Mouse (Mus musculus) MEL (cell line): Measurements from ENCODE around the gene Macrod2. TPM values are rescaled to one million over a fixed set of nuclear protein-coding genes. Genes with fewer than 3 reads are reported as not detected.

Source experiments
- DNase-seq: peaks from one replicate; pipeline ENCODE4 v3.0.0; 2011; ENCODE audit warnings: low read depth, low spot score
- H3K27ac ChIP-seq: 2 replicates; pipeline ENCODE4 v1.5.1; 2012; ENCODE audit warnings: low read depth, mild to moderate bottlenecking, control low read depth, low read length, moderate library complexity; ENCODE audit not compliant: control insufficient read depth
- H3K27me3 ChIP-seq, 2 experiments: fragments of 150-350 bp in 1 of 2; sonication (generic) in 1 of 2; 2 replicates each; pipeline ENCODE4 v1.6.1; 2012; ENCODE audit warnings: low read length in 2 of 2, mild to moderate bottlenecking in 2 of 2, improper control_type of control experiment in 1 of 2, moderate library complexity in 1 of 2; ENCODE audit not compliant: insufficient read depth in 2 of 2, control insufficient read depth in 1 of 2
- H3K36me3 ChIP-seq, 2 experiments: 2 replicates each; pipeline ENCODE4 v1.6.1; 2012 to 2014; ENCODE audit warnings: low read length in 2 of 2, improper control_type of control experiment in 1 of 2, inconsistent platforms in 1 of 2, mild to moderate bottlenecking in 1 of 2; ENCODE audit not compliant: insufficient read depth in 2 of 2, control insufficient read depth in 1 of 2
- H3K4me1 ChIP-seq, 2 experiments: fragments of 150-350 bp in 1 of 2; sonication (generic) in 1 of 2; 2 replicates each; pipeline ENCODE4 v1.6.1; 2012; ENCODE audit warnings: low read length in 2 of 2, improper control_type of control experiment in 1 of 2, mild to moderate bottlenecking in 1 of 2; ENCODE audit not compliant: insufficient read depth in 2 of 2, control insufficient read depth in 1 of 2
- H3K4me3 ChIP-seq, 2 experiments: fragments of 150-350 bp in 1 of 2; sonication (generic) in 1 of 2; 2 replicates each; pipeline ENCODE4 v1.5.1; 2012; ENCODE audit warnings: low read depth in 2 of 2, low read length in 2 of 2, mild to moderate bottlenecking in 2 of 2, moderate library complexity in 2 of 2, control low read depth in 1 of 2, improper control_type of control experiment in 1 of 2; ENCODE audit not compliant: control insufficient read depth in 1 of 2, insufficient read depth in 1 of 2
- H3K79me2 ChIP-seq: 2 replicates; pipeline ENCODE4 v1.6.1; 2012; ENCODE audit warnings: mild to moderate bottlenecking, low read length, moderate library complexity; ENCODE audit not compliant: control insufficient read depth, poor library complexity, insufficient read depth
- H3K9ac ChIP-seq: 2 replicates; pipeline ENCODE4 v1.6.1; 2012; ENCODE audit warnings: low read depth, mild to moderate bottlenecking, control low read depth, low read length, moderate library complexity; ENCODE audit not compliant: control insufficient read depth, poor library complexity, severe bottlenecking
- H3K9me3 ChIP-seq: fragments of 150-350 bp; sonication (generic); replicated peaks from 2 replicates; pipeline ENCODE4 v1.6.1; 2012; ENCODE audit warnings: mild to moderate bottlenecking, low read length, improper control_type of control experiment, moderate library complexity; ENCODE audit not compliant: insufficient read depth
- CHD1 ChIP-seq: IDR thresholded peaks from 2 replicates; pipeline ENCODE4 v1.6.1; 2012; ENCODE audit warnings: low read depth, mild to moderate bottlenecking, inconsistent platforms, low read length, improper control_type of control experiment
- E2F4 ChIP-seq: IDR thresholded peaks from 2 replicates; pipeline ENCODE4 v1.6.1; 2011; ENCODE audit warnings: low read depth, low read length, improper control_type of control experiment, borderline replicate concordance
- ETS1 ChIP-seq: IDR thresholded peaks from 2 replicates; pipeline ENCODE4 v1.6.1; 2012; ENCODE audit warnings: low read depth, mild to moderate bottlenecking, inconsistent platforms, low read length, improper control_type of control experiment, moderate library complexity
- GATA1 ChIP-seq: IDR thresholded peaks from 2 replicates; pipeline ENCODE4 v1.6.1; 2011; ENCODE audit warnings: low read depth, low read length, improper control_type of control experiment
- HCFC1 ChIP-seq: IDR thresholded peaks from 2 replicates; pipeline ENCODE4 v1.6.1; 2012; ENCODE audit warnings: low read depth, mild to moderate bottlenecking, inconsistent platforms, low read length, improper control_type of control experiment, moderate library complexity
- JUND ChIP-seq: IDR thresholded peaks from 2 replicates; pipeline ENCODE4 v1.6.1; 2011; ENCODE audit warnings: low read depth, mild to moderate bottlenecking, improper control_type of control experiment, low read length
- KAT2A ChIP-seq: conservative IDR thresholded peaks from 2 replicates; pipeline ENCODE4 v1.6.1; 2012; ENCODE audit warnings: low read depth, low read length, improper control_type of control experiment, inconsistent platforms
- MAZ ChIP-seq: IDR thresholded peaks from 2 replicates; pipeline ENCODE4 v1.6.1; 2012; ENCODE audit warnings: low read depth, mild to moderate bottlenecking, inconsistent platforms, low read length, improper control_type of control experiment
- MXI1 ChIP-seq: IDR thresholded peaks from 2 replicates; pipeline ENCODE4 v1.6.1; 2011; ENCODE audit warnings: mild to moderate bottlenecking, low read depth, low read length, improper control_type of control experiment
- NELFE ChIP-seq: IDR thresholded peaks from 2 replicates; pipeline ENCODE4 v1.6.1; 2011; ENCODE audit warnings: low read depth, low read length, improper control_type of control experiment
- NRF1 ChIP-seq: IDR thresholded peaks from 2 replicates; pipeline ENCODE4 v1.6.1; 2014; ENCODE audit warnings: low read depth, mild to moderate bottlenecking, inconsistent platforms, low read length, improper control_type of control experiment, moderate library complexity; ENCODE audit not compliant: poor library complexity, insufficient read depth, severe bottlenecking
- POLR2A ChIP-seq, 2 experiments: IDR thresholded peaks; 2 replicates each; pipeline ENCODE4 v1.6.1; 2011 to 2012; ENCODE audit warnings: low read length in 2 of 2, mild to moderate bottlenecking in 2 of 2, control low read depth in 1 of 2, improper control_type of control experiment in 1 of 2, low read depth in 1 of 2, moderate library complexity in 1 of 2; ENCODE audit not compliant: control insufficient read depth in 1 of 2, insufficient read depth in 1 of 2, poor library complexity in 1 of 2
- POLR2AphosphoS5 ChIP-seq: IDR thresholded peaks from 2 replicates; pipeline ENCODE4 v1.6.1; 2012; ENCODE audit warnings: low read depth, borderline replicate concordance, mild to moderate bottlenecking, inconsistent platforms, low read length, moderate library complexity, mixed read lengths
- RAD21 ChIP-seq: IDR thresholded peaks from 2 replicates; pipeline ENCODE4 v1.6.1; 2011; ENCODE audit warnings: mild to moderate bottlenecking, low read depth, low read length, improper control_type of control experiment
- RCOR1 ChIP-seq: IDR thresholded peaks from 2 replicates; pipeline ENCODE4 v1.6.1; 2012; ENCODE audit warnings: low read depth, mild to moderate bottlenecking, inconsistent platforms, low read length, improper control_type of control experiment
- SMC3 ChIP-seq: IDR thresholded peaks from 2 replicates; pipeline ENCODE4 v1.6.1; 2011; ENCODE audit warnings: low read depth, low read length, improper control_type of control experiment
- TAL1 ChIP-seq: IDR thresholded peaks from 2 replicates; pipeline ENCODE4 v1.6.1; 2012; ENCODE audit warnings: mild to moderate bottlenecking, inconsistent platforms, low read length, moderate library complexity, mixed read lengths
- TBP ChIP-seq: IDR thresholded peaks from 2 replicates; pipeline ENCODE4 v1.8.0; 2011; ENCODE audit warnings: low read depth, low read length, improper control_type of control experiment
- TCF12 ChIP-seq: IDR thresholded peaks from 2 replicates; pipeline ENCODE4 v1.6.1; 2014; ENCODE audit warnings: low read depth, mild to moderate bottlenecking, inconsistent platforms, low read length, improper control_type of control experiment, moderate library complexity
- UBTF ChIP-seq: IDR thresholded peaks from 2 replicates; pipeline ENCODE4 v1.6.1; 2012; ENCODE audit warnings: low read depth, mild to moderate bottlenecking, inconsistent platforms, low read length, improper control_type of control experiment, moderate library complexity, borderline replicate concordance; ENCODE audit not compliant: insufficient read depth
- USF2 ChIP-seq, 2 experiments: IDR thresholded peaks; 2 replicates each; pipeline ENCODE4 v1.6.1; 2011 to 2012; ENCODE audit warnings: improper control_type of control experiment in 2 of 2, low read length in 2 of 2, borderline replicate concordance in 1 of 2, inconsistent platforms in 1 of 2, low read depth in 1 of 2, mild to moderate bottlenecking in 1 of 2; ENCODE audit not compliant: insufficient read depth in 1 of 2
- ZMIZ1 ChIP-seq: IDR thresholded peaks from 2 replicates; pipeline ENCODE4 v1.6.1; 2012; ENCODE audit warnings: low read depth, mild to moderate bottlenecking, inconsistent platforms, low read length, improper control_type of control experiment, moderate library complexity
- polyA plus RNA-seq, 2 experiments: library from polyadenylated mRNA; stranded (reverse) in 1 of 2; unstranded in 1 of 2; fragments of >175 nt in 1 of 2; fragments of >200 nt in 1 of 2; gene quantifications; 2 replicates each; pipeline versions ENCODE4 v1.2.1 to v1.2.4; 2012; ENCODE audit warnings: low replicate concordance in 2 of 2, low read depth in 1 of 2; ENCODE audit not compliant: insufficient read length in 2 of 2, insufficient read depth in 1 of 2, missing spikeins in 1 of 2
- total RNA-seq: library from RNA; depleted of rRNA; stranded (reverse); fragments of 300-350 nt; gene quantifications from 2 replicates; pipeline ENCODE4 v1.2.3, GENCODE M21; 2012

Gene Macrod2
- total and polyA plus RNA-seq, 3 experiments: not detected

DNA sequence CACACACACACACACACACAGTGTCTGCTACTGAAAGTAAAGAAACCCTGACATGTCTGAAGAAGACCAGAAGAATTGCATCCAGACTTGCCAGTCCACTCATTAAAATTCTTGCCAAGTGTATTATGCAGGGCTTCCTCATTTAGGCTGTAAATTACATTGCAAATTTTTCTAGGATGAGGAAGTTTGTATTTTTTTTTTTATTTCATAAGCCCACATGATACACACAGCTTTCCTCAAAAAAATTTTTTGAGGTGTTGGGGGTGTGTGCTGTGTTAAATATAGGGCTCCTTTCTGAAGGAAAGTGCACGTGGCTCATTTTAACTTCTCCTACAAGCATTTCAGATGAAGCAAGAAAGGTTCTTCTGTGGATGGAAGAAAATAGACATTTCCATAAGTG, 613.3 kb downstream of the Macrod2 start:
- H3K27ac ChIP-seq: no peak overlapping the region
- H3K27me3 ChIP-seq: no peaks in the 10 kb centered on the region
- no peak for DNase-seq
- H3K9ac ChIP-seq: no peak overlapping the region
- H3K36me3 ChIP-seq: no peaks in the 10 kb centered on the region
- TF ChIP-seq NRF1 (no peak), USF2 (IDR thresholded peaks at IDR 0.05; ENCODE audit: borderline replicate concordance in 1 of 2, insufficient read depth in 1 of 2, low read depth in 1 of 2, low read length in 2 of 2) (no peak), GATA1 (no peak), KAT2A (no peak), JUND (no peak), SMC3 (no peak), MAZ (no peak), HCFC1 (no peak), E2F4 (no peak), UBTF (no peak)
- H3K4me3 ChIP-seq: no peak overlapping the region
- no peaks in the 10 kb centered on the region for H3K79me2 ChIP-seq
- no peaks in the 10 kb centered on the region for H3K4me1 ChIP-seq
- no peaks in the 10 kb centered on the region for H3K9me3 ChIP-seq

DNA sequence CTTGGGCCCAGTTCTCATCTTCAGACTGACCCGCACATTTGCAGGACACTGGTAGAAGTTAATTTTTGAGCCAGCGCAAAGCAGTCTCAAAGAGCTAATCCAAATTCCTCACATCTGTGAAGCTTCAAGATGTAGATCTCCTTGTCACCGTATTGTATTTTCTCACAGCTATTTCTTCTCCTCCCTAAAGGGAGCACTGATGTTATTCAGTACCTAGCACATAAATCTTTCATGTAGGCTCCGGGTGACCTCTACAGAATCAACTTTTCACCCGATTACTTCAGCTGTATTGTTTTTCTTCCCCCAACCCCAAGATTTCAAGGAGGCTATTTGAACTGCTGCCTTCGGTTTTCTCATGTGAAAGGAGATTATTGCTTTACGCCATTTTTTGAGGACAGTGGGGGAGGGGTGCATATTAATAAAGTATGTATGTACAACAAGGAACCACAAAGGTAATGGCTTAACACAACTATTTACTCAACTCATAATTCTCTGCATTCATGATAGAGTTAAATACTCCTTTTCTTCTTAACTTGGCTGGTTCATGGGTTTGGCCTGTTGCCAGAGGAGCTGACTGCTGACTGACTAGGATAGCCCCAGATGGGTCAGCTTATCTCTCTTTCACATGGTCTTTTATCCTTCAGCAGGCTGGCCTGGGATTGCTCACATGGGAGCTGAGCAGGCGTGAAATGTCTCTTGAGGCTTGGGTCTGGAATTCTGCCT, 618.5 kb downstream of the Macrod2 start:
- no peaks in the 10 kb centered on the region for H3K27me3 ChIP-seq
- H3K9me3 ChIP-seq: no peaks in the 10 kb centered on the region
- H3K27ac ChIP-seq: no peak overlapping the region
- H3K4me3 ChIP-seq: no peak overlapping the region
- H3K36me3 ChIP-seq: no peaks in the 10 kb centered on the region
- H3K79me2 ChIP-seq: no peaks in the 10 kb centered on the region
- no peak overlapping the region for H3K9ac ChIP-seq
- no peaks in the 10 kb centered on the region for H3K4me1 ChIP-seq
- peak; percentile 11 for DNase-seq
- TF ChIP-seq KAT2A: no peak
- no peak for TF ChIP-seq E2F4
- TF ChIP-seq ETS1: no peak
- TF ChIP-seq USF2 (IDR thresholded peaks at IDR 0.05; ENCODE audit: borderline replicate concordance in 1 of 2, insufficient read depth in 1 of 2, low read depth in 1 of 2, low read length in 2 of 2): no peak
- TF ChIP-seq ZMIZ1: no peak
- no peak for TF ChIP-seq CHD1
- TF ChIP-seq HCFC1: no peak

DNA sequence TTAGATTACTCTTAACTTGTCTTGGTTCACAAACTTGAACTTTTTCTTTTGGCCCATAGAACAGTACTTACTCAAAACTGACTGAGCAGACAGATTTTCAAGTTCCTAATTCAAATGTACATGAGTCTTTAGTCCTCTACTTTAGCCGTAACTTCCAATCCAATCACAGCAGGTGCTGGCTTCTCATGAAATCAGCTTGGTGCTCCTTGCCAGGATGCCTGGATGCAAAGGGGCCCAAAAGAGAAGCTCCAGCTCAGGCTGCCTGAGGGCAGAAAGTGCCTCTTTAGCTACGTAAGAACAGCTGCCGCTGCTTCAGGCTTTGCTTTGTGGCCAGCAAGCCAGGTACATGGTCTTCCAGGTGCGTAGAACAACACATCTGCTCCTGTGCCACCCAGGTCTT, 627.9 kb downstream of the Macrod2 start:
- Histone ChIP-seq H3K27me3 (no peaks in the 10 kb centered on the region), H3K79me2 (no peaks in the 10 kb centered on the region), H3K27ac (no peak overlapping the region), H3K9ac (no peak overlapping the region), H3K4me3 (no peak overlapping the region), H3K9me3 (no peaks in the 10 kb centered on the region), H3K4me1 (no peaks in the 10 kb centered on the region), H3K36me3 (no peaks in the 10 kb centered on the region)
- no peak for DNase-seq
- TF ChIP-seq NELFE: no peak
- TF ChIP-seq TAL1: no peak
- TF ChIP-seq MXI1: no peak
- TF ChIP-seq E2F4: no peak
- TF ChIP-seq JUND: no peak
- TF ChIP-seq RCOR1: no peak
- TF ChIP-seq POLR2AphosphoS5: no peak
- TF ChIP-seq CHD1: no peak
- no peak for TF ChIP-seq GATA1
- TF ChIP-seq TCF12: no peak
- TF ChIP-seq RAD21: no peak
- no peak for TF ChIP-seq POLR2A (IDR thresholded peaks at IDR 0.05; ENCODE audit: control insufficient read depth in 1 of 2, insufficient read depth in 1 of 2, low read depth in 1 of 2, low read length in 2 of 2, poor library complexity in 1 of 2)
- no peak for TF ChIP-seq TBP
- no peak for TF ChIP-seq ETS1
